Mouse (Mus musculus): ENCODE measurements around the gene Vwa8.

Gene Vwa8

GRCm38 (mm10) chr14:79231677-79232076 lies 382.8 kb downstream of the Vwa8 start:
- no peak for TF ChIP-seq CTCF (conservative IDR thresholded peaks at IDR 0.05; ENCODE audit: low read length)
- no peak for TF ChIP-seq POU5F1 (IDR thresholded peaks at IDR 0.05; ENCODE audit: borderline replicate concordance, low read length)
- TF ChIP-seq NANOG (IDR thresholded peaks at IDR 0.05; ENCODE audit: borderline replicate concordance, low read length): no peak
- no peaks in the 10 kb centered on the region for H3K27me3 ChIP-seq (ENCODE audit: insufficient read depth, low read length)
- no peak overlapping the region for H3K4me3 ChIP-seq (replicated peaks; ENCODE audit: low read length)

GRCm38 (mm10) chr14:79233697-79234096 lies 384.8 kb downstream of the Vwa8 start:
- H3K4me3 ChIP-seq (replicated peaks; ENCODE audit: low read length): no peak overlapping the region

More at GRCm38 (mm10) chr14:79231677-79232076, 382.8 kb downstream of the Vwa8 start:
- Histone ChIP-seq H3K9me3 (ENCODE audit: low read length) (no peaks in the 10 kb centered on the region), H3K4me1 (replicated peaks; ENCODE audit: low read depth, low read length) (peaks cover 8% of the 10 kb centered on the region; the same call in 1 of the 2 replicates), H3K36me3 (ENCODE audit: insufficient read depth, low read length) (no peaks in the 10 kb centered on the region)

GRCm38 (mm10) chr14:79234513-79234912 lies 385.7 kb downstream of the Vwa8 start:
- peaks cover 18% of the 10 kb centered on the region for H3K4me1 ChIP-seq (replicated peaks; ENCODE audit: low read depth, low read length)
- no peak overlapping the region for H3K4me3 ChIP-seq (replicated peaks; ENCODE audit: low read length)
- no peaks in the 10 kb centered on the region for H3K36me3 ChIP-seq (ENCODE audit: insufficient read depth, low read length)
- H3K9me3 ChIP-seq (ENCODE audit: low read length): no peaks in the 10 kb centered on the region
- no peaks in the 10 kb centered on the region for H3K27me3 ChIP-seq (ENCODE audit: insufficient read depth, low read length)
- TF ChIP-seq CTCF (conservative IDR thresholded peaks at IDR 0.05; ENCODE audit: low read length) (no peak), NANOG (IDR thresholded peaks at IDR 0.05; ENCODE audit: borderline replicate concordance, low read length) (no peak), POU5F1 (IDR thresholded peaks at IDR 0.05; ENCODE audit: borderline replicate concordance, low read length) (no peak)

More at GRCm38 (mm10) chr14:79233697-79234096, 384.8 kb downstream of the Vwa8 start:
- H3K36me3 ChIP-seq (ENCODE audit: insufficient read depth, low read length): no peaks in the 10 kb centered on the region
- TF ChIP-seq NANOG (IDR thresholded peaks at IDR 0.05; ENCODE audit: borderline replicate concordance, low read length) (no peak), POU5F1 (IDR thresholded peaks at IDR 0.05; ENCODE audit: borderline replicate concordance, low read length) (no peak), CTCF (conservative IDR thresholded peaks at IDR 0.05; ENCODE audit: low read length) (no peak)
- no peaks in the 10 kb centered on the region for H3K9me3 ChIP-seq (ENCODE audit: low read length)
- peaks cover 18% of the 10 kb centered on the region for H3K4me1 ChIP-seq (replicated peaks; ENCODE audit: low read depth, low read length)
- H3K27me3 ChIP-seq (ENCODE audit: insufficient read depth, low read length): no peaks in the 10 kb centered on the region

GRCm38 (mm10) chr14:79235157-79235556 lies 386.3 kb downstream of the Vwa8 start:
- Histone ChIP-seq H3K27me3 (ENCODE audit: insufficient read depth, low read length) (no peaks in the 10 kb centered on the region), H3K36me3 (ENCODE audit: insufficient read depth, low read length) (no peaks in the 10 kb centered on the region), H3K4me3 (replicated peaks; ENCODE audit: low read length) (no peak overlapping the region), H3K4me1 (replicated peaks; ENCODE audit: low read depth, low read length) (peaks cover 18% of the 10 kb centered on the region), H3K9me3 (ENCODE audit: low read length) (no peaks in the 10 kb centered on the region)
- no peak for TF ChIP-seq POU5F1 (IDR thresholded peaks at IDR 0.05; ENCODE audit: borderline replicate concordance, low read length)
- no peak for TF ChIP-seq CTCF (conservative IDR thresholded peaks at IDR 0.05; ENCODE audit: low read length)
- TF ChIP-seq NANOG (IDR thresholded peaks at IDR 0.05; ENCODE audit: borderline replicate concordance, low read length): no peak

GRCm38 (mm10) chr14:79236261-79236660 lies 387.4 kb downstream of the Vwa8 start:
- H3K4me3 ChIP-seq (replicated peaks; ENCODE audit: low read length): no peak overlapping the region
- TF ChIP-seq CTCF (conservative IDR thresholded peaks at IDR 0.05; ENCODE audit: low read length): no peak
- TF ChIP-seq POU5F1 (IDR thresholded peaks at IDR 0.05; ENCODE audit: borderline replicate concordance, low read length): no peak
- TF ChIP-seq NANOG (IDR thresholded peaks at IDR 0.05; ENCODE audit: borderline replicate concordance, low read length): no peak
- no peaks in the 10 kb centered on the region for H3K36me3 ChIP-seq (ENCODE audit: insufficient read depth, low read length)
- H3K27me3 ChIP-seq (ENCODE audit: insufficient read depth, low read length): no peaks in the 10 kb centered on the region
- no peaks in the 10 kb centered on the region for H3K9me3 ChIP-seq (ENCODE audit: low read length)
- H3K4me1 ChIP-seq (replicated peaks; ENCODE audit: low read depth, low read length): peaks cover 18% of the 10 kb centered on the region

- Histone ChIP-seq H3K4me3 (replicated peaks; ENCODE audit: low read length) (no peak overlapping the region), H3K4me1 (replicated peaks; ENCODE audit: low read depth, low read length) (peaks cover 18% of the 10 kb centered on the region), H3K27me3 (ENCODE audit: insufficient read depth, low read length) (no peaks in the 10 kb centered on the region), H3K36me3 (ENCODE audit: insufficient read depth, low read length) (no peaks in the 10 kb centered on the region), H3K9me3 (ENCODE audit: low read length) (no peaks in the 10 kb centered on the region)
- no peak for TF ChIP-seq NANOG (IDR thresholded peaks at IDR 0.05; ENCODE audit: borderline replicate concordance, low read length)
These were observed 390.6 kb downstream of the Vwa8 start for GRCm38 (mm10) chr14:79239402-79239801.

GRCm38 (mm10) chr14:79241057-79241570 lies 392.3 kb downstream of the Vwa8 start:
- Histone ChIP-seq H3K4me1 (replicated peaks; ENCODE audit: low read depth, low read length) (peaks cover 10% of the 10 kb centered on the region), H3K9me3 (ENCODE audit: low read length) (no peaks in the 10 kb centered on the region), H3K36me3 (ENCODE audit: insufficient read depth, low read length) (no peaks in the 10 kb centered on the region), H3K4me3 (replicated peaks; ENCODE audit: low read length) (no peak overlapping the region), H3K27me3 (ENCODE audit: insufficient read depth, low read length) (no peaks in the 10 kb centered on the region)
- TF ChIP-seq POU5F1 (IDR thresholded peaks at IDR 0.05; ENCODE audit: borderline replicate concordance, low read length) (no peak), CTCF (conservative IDR thresholded peaks at IDR 0.05; ENCODE audit: low read length) (no peak), NANOG (IDR thresholded peaks at IDR 0.05; ENCODE audit: borderline replicate concordance, low read length) (no peak)

GRCm38 (mm10) chr14:79241656-79242385 lies 393.0 kb downstream of the Vwa8 start:
- peaks cover 10% of the 10 kb centered on the region for H3K4me1 ChIP-seq (replicated peaks; ENCODE audit: low read depth, low read length)
- H3K9me3 ChIP-seq (ENCODE audit: low read length): no peaks in the 10 kb centered on the region
- no peak overlapping the region for H3K4me3 ChIP-seq (replicated peaks; ENCODE audit: low read length)
- no peaks in the 10 kb centered on the region for H3K36me3 ChIP-seq (ENCODE audit: insufficient read depth, low read length)
- H3K27me3 ChIP-seq (ENCODE audit: insufficient read depth, low read length): peaks cover 3% of the 10 kb centered on the region; the same call in 1 of the 2 replicates
- TF ChIP-seq POU5F1 (IDR thresholded peaks at IDR 0.05; ENCODE audit: borderline replicate concordance, low read length) (no peak), NANOG (IDR thresholded peaks at IDR 0.05; ENCODE audit: borderline replicate concordance, low read length) (no peak), CTCF (conservative IDR thresholded peaks at IDR 0.05; ENCODE audit: low read length) (no peak)
